Mouse (Mus musculus) kidney, adult 2 months (tissue): Measurements from ENCODE around the gene Noto. TPM values are rescaled to one million over a fixed set of nuclear protein-coding genes. Genes with fewer than 3 reads are reported as not detected.
A peak's percentile ranks its signal among the peaks of the same experiment; 100 is the strongest.

Source experiments
- DNase-seq: peaks from one replicate; pipeline ENCODE4 v3.0.0; 2021
- H3K27ac ChIP-seq: fragments of 200-500 bp; 2 replicates; pipeline ENCODE4 v1.5.1; 2012; ENCODE audit warnings: low read depth, low read length, control low read depth, inconsistent platforms; ENCODE audit not compliant: insufficient read depth
- H3K27me3 ChIP-seq: fragments of 200-500 bp; replicated peaks from 2 replicates; pipeline ENCODE4 v1.6.1; 2012; ENCODE audit warnings: mild to moderate bottlenecking, moderate library complexity, low read length, inconsistent platforms; ENCODE audit not compliant: control insufficient read depth, insufficient read depth
- H3K36me3 ChIP-seq: fragments of 200-500 bp; 2 replicates; pipeline ENCODE4 v1.6.1; 2012; ENCODE audit warnings: mild to moderate bottlenecking, moderate library complexity, low read length, inconsistent platforms; ENCODE audit not compliant: control insufficient read depth, insufficient read depth
- H3K4me1 ChIP-seq: fragments of 200-500 bp; 2 replicates; pipeline ENCODE4 v1.6.1; 2011; ENCODE audit warnings: low read length; ENCODE audit not compliant: control insufficient read depth, insufficient read depth
- H3K4me3 ChIP-seq: fragments of 200-500 bp; 2 replicates; pipeline ENCODE4 v1.5.1; 2011; ENCODE audit warnings: mild to moderate bottlenecking, low read depth, low read length, control low read depth; ENCODE audit not compliant: insufficient read depth
- CTCF ChIP-seq: fragments of 200-500 bp; conservative IDR thresholded peaks from 2 replicates; pipeline ENCODE4 v1.5.1; 2011; ENCODE audit warnings: low read depth, mild to moderate bottlenecking, control low read depth, low read length, moderate library complexity, mixed read lengths; ENCODE audit not compliant: insufficient read depth, insufficient read length
- POLR2A ChIP-seq: fragments of 200-500 bp; IDR thresholded peaks from one replicate; pipeline ENCODE4 v1.6.1; 2011; ENCODE audit warnings: low read depth, low read length, control low read depth
- WGBS: fragments of 180-500 bp; shearing (Covaris S2); methylation state at CpG from one replicate; pipeline ENCODE4 v1.1.7; 2018; 5-methylcytosine and 5-hydroxymethylcytosine counted together
- polyA plus RNA-seq: library from polyadenylated mRNA; depleted of rRNA; stranded (reverse); fragments of >200 nt; gene quantifications from 2 replicates; pipeline ENCODE4 v1.2.3, GENCODE M21; 2012; rRNA removed

Noto gene
- polyA plus RNA-seq, 1 experiment = not detected

- no peaks in the 10 kb centered on the region for H3K36me3 ChIP-seq
- WGBS = 33% methylated on average over 10 of the region's 10 CpGs
- H3K27ac ChIP-seq = no peak overlapping the region
- no peak for DNase-seq
- H3K4me3 ChIP-seq = no peak overlapping the region
- H3K27me3 ChIP-seq = no peaks in the 10 kb centered on the region
- peak; percentile 57 for TF ChIP-seq CTCF
- no peak for TF ChIP-seq POLR2A
- no peaks in the 10 kb centered on the region for H3K4me1 ChIP-seq
Observed at GRCm38 (mm10) chr6:85477366-85477917, 53.8 kb downstream of the Noto start.

GRCm38 (mm10) chr6:85478416-85478815 is 54.7 kb downstream of the Noto start:
- H3K4me1 ChIP-seq = no peaks in the 10 kb centered on the region
- no peak overlapping the region for H3K27ac ChIP-seq
- H3K36me3 ChIP-seq = no peaks in the 10 kb centered on the region
- TF ChIP-seq CTCF (no peak), POLR2A (no peak)
- no peaks in the 10 kb centered on the region for H3K27me3 ChIP-seq
- no peak overlapping the region for H3K4me3 ChIP-seq
- DNase-seq = no peak
- WGBS = 43% methylated on average over 14 of the region's 14 CpGs

Other genes with a start within 250 kb of the Noto start
- 62.8 and 79.7 TPM in 2 replicates for gene Emx1, start 236.4 kb upstream of the Noto start, polyA plus RNA-seq
- 23.6 and 25.8 TPM in 2 replicates for gene Sfxn5, start 90.5 kb upstream of the Noto start, polyA plus RNA-seq
- 56.8 and 63.6 TPM in 2 replicates for gene Rab11fip5, start 49.3 kb upstream of the Noto start, polyA plus RNA-seq
- 16.4 and 18.8 TPM in 2 replicates for gene Smyd5, start 8.1 kb downstream of the Noto start, polyA plus RNA-seq
- gene Cct7, start 27.6 kb downstream of the Noto start, polyA plus RNA-seq = 104 and 117 TPM in 2 replicates
- gene Pradc1, start 28.1 kb downstream of the Noto start, polyA plus RNA-seq = 23.1 and 27.7 TPM in 2 replicates
- gene Fbxo41, start 79.1 kb downstream of the Noto start, polyA plus RNA-seq = 0.07 and 0.08 TPM in 2 replicates
- not detected in 2 replicates for gene Egr4, start 89.7 kb downstream of the Noto start, polyA plus RNA-seq
- 0.63 and 0.68 TPM in 2 replicates for gene Alms1, start 163.6 kb downstream of the Noto start, polyA plus RNA-seq